Mouse (Mus musculus) bone marrow, adult 2 months (tissue): ENCODE results near the gene 9130213A22Rik.

Experiments
- CTCF ChIP-seq: fragments of 200-500 bp; IDR thresholded peaks from 2 replicates; pipeline ENCODE4 v1.5.1; 2011; ENCODE audit warnings: low read length, control low read depth; ENCODE audit not compliant: control insufficient read depth, insufficient read depth
- POLR2A ChIP-seq: fragments of 200-500 bp; IDR thresholded peaks from 2 replicates; pipeline ENCODE4 v1.6.1; 2011; ENCODE audit warnings: low read depth, mild to moderate bottlenecking, control low read depth, low read length, borderline replicate concordance; ENCODE audit not compliant: control insufficient read depth

DNA sequence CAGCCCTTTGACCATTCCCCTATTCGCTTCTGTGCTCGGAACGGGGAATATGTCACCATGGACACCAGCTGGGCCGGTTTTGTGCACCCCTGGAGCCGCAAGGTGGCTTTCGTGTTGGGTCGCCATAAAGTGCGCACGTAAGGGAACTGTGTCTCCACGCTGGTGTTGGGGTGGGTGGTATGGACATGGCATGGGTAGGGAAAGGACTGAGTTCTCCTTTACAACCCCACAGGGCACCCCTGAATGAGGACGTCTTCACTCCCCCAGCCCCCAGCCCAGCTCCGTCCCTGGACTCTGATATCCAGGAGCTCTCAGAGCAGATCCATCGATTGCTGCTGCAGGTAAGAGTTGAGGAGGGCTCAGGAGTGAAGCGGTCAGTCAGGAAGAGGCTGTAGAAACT, 19.3 kb downstream of the 9130213A22Rik start:
- no peak for TF ChIP-seq CTCF
- no peak for TF ChIP-seq POLR2A
